Mouse (Mus musculus): ENCODE data around the gene Tln2. TPM values are rescaled to one million over a fixed set of nuclear protein-coding genes. Genes with fewer than 3 reads are reported as not detected.

Gene Tln2
- total RNA-seq, 2 experiments from 2014 or later: 119 to 122 TPM

GRCm38 (mm10) chr9:67549811-67550501 lies 9.5 kb downstream of the Tln2 start:
- intact Hi-C loops (cut with DNase I): no loop called here
- DNase-seq (ENCODE audit: low spot score in 2 of 2): no peak

GRCm38 (mm10) chr9:67549332-67549731 lies 10.2 kb downstream of the Tln2 start:
- intact Hi-C loops (cut with DNase I): no loop called here
- peak; percentile 10 to 21 for DNase-seq (ENCODE audit: low spot score in 2 of 2)

DNA sequence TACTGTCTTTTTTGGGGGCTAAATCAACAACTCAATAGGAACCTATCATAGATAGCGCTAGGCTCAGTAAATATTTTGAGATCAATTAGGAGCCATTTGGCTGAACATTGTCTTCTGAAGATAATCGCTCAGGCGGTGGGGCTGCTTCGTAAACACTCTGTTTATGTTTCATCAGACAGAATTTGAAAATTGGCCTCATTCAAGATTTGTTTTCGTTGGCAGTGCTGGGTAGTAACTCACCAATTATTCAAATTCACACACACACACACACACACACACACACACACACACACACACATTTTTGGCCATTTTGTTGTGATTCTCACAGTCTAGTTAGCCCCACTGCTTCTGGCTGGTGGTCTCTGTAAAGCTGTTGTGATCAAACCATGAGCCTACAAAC lies 12.9 kb downstream of the Tln2 start:
- DNase-seq (ENCODE audit: low spot score in 2 of 2): peak in 1 of 2 experiments; percentile 18
- intact Hi-C loops (cut with DNase I): no loop called here

DNA sequence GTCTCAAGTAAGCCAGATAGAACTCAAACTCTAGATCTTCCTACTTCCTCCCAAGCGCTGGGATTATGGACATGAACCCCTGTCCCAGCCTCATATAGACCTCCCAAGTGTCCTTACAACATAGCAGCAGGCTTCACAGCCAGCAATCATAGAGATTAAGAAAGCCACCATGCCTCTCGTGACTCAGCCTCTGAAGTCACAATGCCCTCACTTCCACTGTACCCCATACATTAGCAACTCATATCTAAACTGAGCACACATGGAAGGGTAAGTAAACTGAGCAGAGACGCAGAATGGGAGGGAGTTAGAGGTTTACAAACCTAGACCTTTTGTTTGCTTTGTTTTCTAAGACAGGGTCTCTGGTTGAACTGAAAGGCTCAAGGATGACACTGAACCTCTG lies 13.7 kb downstream of the Tln2 start:
- intact Hi-C loops (cut with DNase I): no loop called here
- DNase-seq (ENCODE audit: low spot score in 2 of 2): no peak

- intact Hi-C loops (cut with DNase I): no loop called here
- DNase-seq (ENCODE audit: low spot score in 2 of 2): no peak
Measured at GRCm38 (mm10) chr9:67544783-67545182, 14.7 kb downstream of the Tln2 start.

GRCm38 (mm10) chr9:67541948-67542347 lies 17.6 kb downstream of the Tln2 start:
- DNase-seq (ENCODE audit: low spot score in 2 of 2): no peak
- intact Hi-C loops (cut with DNase I): no loop called here

GRCm38 (mm10) chr9:67539776-67540706 lies 19.5 kb downstream of the Tln2 start:
- intact Hi-C loops (cut with DNase I): no loop called here
- DNase-seq (ENCODE audit: low spot score in 2 of 2): no peak

GRCm38 (mm10) chr9:67534420-67534819 lies 25.1 kb downstream of the Tln2 start:
- intact Hi-C loops (cut with DNase I): no loop called here
- no peak for DNase-seq (ENCODE audit: low spot score in 2 of 2)

- intact Hi-C loops (cut with DNase I): no loop called here
- no peak for DNase-seq (ENCODE audit: low spot score in 2 of 2)
Measured at GRCm38 (mm10) chr9:67533260-67533659, 26.2 kb downstream of the Tln2 start.

- intact Hi-C loops (cut with DNase I): no loop called here
- no peak for DNase-seq (ENCODE audit: low spot score in 2 of 2)
Measured at GRCm38 (mm10) chr9:67532631-67533030, 26.9 kb downstream of the Tln2 start.

GRCm38 (mm10) chr9:67529600-67529999 lies 29.9 kb downstream of the Tln2 start:
- DNase-seq (ENCODE audit: low spot score in 2 of 2): no peak
- intact Hi-C loops (cut with DNase I): no loop called here

- intact Hi-C loops (cut with DNase I): no loop called here
- DNase-seq (ENCODE audit: low spot score in 2 of 2): no peak
Measured at GRCm38 (mm10) chr9:67527726-67528125, 31.8 kb downstream of the Tln2 start.

DNA sequence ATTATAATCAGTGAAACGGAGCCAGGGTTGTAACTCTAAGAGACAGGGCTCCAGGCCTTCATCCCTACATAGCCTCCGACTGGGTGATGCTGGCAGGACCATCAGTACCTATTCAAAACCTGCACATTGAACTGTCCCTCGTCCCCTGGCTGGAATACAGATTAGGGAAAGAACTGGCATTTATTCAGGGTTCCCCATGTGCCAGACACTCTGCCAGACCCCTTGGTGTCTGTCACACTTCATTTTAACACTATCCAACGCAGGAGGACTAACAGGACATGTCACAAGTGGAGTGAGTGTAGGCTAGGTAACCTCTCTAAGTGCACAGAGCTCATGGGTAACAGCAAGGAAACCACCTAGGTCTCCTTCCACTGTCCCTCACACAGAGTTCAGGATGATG lies 37.8 kb downstream of the Tln2 start:
- DNase-seq (ENCODE audit: low spot score in 2 of 2): no peak
- intact Hi-C loops (cut with DNase I): no loop called here

GRCm38 (mm10) chr9:67509510-67509909 lies 50.0 kb downstream of the Tln2 start:
- intact Hi-C loops (cut with DNase I): no loop called here
- no peak for DNase-seq (ENCODE audit: low spot score in 2 of 2)

- intact Hi-C loops (cut with DNase I): no loop called here
- no peak for DNase-seq (ENCODE audit: low spot score in 2 of 2)
Measured at GRCm38 (mm10) chr9:67504669-67505260, 54.7 kb downstream of the Tln2 start.

DNA sequence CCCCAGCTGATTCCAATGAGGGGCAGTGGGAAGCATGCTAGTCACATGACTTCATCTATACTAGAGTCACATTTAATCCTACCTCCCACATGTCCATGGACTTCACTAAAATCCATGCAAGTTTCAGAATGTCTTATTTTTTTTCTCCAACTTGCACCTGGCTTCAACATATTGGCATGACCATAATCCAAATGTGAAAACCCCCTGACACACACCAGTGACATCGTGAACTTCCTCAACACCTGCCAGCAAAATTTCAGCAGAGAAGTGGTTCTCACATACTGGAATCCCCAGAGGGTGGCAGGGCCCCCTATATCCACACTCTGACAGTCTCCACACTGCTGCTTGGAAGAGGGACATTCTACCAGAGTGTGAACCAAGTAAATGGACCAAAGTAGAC lies 57.7 kb downstream of the Tln2 start:
- no peak for DNase-seq (ENCODE audit: low spot score in 2 of 2)
- intact Hi-C loops (cut with DNase I): no loop called here

DNA sequence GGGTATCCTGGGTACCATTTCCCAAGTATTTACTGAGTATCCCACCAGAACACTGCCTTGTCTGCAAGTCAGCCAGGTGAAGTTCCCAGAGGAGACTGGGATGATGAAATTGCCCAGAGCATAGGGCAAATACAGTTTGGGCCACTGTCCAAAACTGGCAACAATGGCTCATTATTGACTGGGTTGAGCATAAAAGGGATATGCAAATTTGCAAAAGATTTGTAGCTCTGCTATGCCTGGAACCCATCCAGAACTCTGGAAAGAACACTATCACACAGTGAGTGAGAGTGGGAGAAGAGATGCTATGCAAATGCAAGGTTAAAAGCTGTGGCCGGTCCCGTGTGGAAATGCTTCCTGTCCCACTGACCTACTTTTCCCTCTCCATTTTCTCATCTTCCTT lies 63.1 kb downstream of the Tln2 start:
- DNase-seq (ENCODE audit: low spot score in 2 of 2): peak; percentile 26 to 41
- intact Hi-C loops (cut with DNase I): loop anchor here (10.0 kb wide), 1 partner anchor 182 kb away; no protein-coding TSS in a partner anchor

GRCm38 (mm10) chr9:67495350-67495749 lies 64.2 kb downstream of the Tln2 start:
- DNase-seq (ENCODE audit: low spot score in 2 of 2): no peak
- intact Hi-C loops (cut with DNase I): loop anchor here (10.0 kb wide), 1 partner anchor 181 kb away; no protein-coding TSS in a partner anchor

DNA sequence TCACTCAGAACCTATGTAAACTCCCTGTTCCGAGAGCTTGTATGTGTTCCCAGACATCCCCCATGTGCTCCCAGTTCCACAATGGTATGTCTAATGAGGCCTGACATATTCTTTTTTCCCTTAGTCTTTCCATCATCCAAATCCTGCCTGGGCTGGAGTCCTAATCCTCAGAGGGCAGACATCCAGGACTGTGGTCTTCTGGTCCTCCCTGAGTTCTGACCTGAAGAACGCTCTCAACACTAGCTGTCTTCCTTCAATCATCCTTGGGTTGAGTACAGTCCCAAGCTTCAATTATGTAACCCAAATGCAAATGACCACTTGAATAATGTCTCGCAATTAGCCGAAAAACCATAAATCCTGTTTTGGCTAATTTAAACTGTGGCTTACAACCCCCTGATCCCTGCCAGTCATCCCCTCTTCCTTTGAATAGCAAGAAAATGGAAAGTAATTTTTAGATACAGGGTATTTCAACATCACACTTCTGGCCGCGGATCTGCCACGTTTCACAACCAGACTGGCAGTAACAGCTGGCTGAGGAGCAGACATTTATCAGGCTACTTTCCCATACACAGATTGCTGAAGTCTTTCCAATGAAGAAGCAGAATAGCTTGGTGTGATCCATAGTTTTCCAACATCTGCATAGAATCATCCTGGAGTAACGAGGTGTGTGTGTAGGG lies 65.5 kb downstream of the Tln2 start:
- intact Hi-C loops (cut with DNase I): loop anchor here (10.0 kb wide), 1 partner anchor 179 kb away; no protein-coding TSS in a partner anchor

DNA sequence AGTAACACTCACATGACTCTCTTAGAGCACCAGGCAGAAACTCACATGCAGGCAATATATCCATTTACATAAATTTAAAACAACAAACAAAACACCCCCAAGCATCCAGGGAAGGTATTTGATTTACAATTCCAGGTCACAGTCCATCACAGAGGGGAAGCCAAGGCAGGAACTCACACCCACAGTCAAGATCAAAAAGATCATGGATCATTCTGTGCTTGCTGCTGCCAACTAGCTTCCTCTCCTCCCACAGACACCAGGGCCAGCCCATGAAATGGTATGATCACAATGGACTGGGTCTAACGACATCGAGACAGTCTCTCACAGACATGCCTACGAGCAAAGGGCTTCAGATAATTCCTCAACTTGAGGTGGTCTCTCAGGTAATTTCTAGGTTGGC lies 70.1 kb downstream of the Tln2 start:
- intact Hi-C loops (cut with DNase I): no loop called here
- no peak for DNase-seq (ENCODE audit: low spot score in 2 of 2)

More for the DNA sequence above, 65.5 kb downstream of the Tln2 start:
- DNase-seq (ENCODE audit: low spot score in 2 of 2): peak in 1 of 2 experiments; percentile 27
